Mouse (Mus musculus): ENCODE data around the gene Jaml.
"Not testable (repeated sequence)": the region's sequence is repeated elsewhere in the genome, so short reads cannot be mapped to it uniquely, and the experiment has no call there.

The Jaml gene

DNA sequence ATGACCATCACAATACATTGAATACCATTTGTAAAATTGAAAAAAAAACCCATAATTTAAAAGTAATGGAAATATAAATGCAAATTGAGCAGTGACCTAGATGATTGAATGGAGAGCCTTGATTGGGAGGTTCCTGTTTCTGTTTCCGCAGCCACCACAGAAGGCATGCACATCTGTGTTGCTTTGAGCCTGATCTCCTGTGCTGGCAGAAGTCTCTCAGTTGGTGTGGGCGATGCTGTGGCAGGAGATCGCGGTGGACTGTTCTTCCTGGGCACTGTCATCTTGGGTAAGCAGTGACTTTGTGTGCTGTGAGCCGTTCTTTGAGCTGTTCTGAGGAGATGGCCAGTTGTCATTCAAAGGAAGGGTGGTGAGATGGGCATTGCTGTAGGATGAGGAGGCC, at the start of gene Jaml:
Gene Jaml, plus strand, starts transcription at position 173 of the 400 bp plus-strand sequence.
- no peak for DNase-seq (ENCODE audit: low spot score in 2 of 2)

GRCm38 (mm10) chr9:45030341-45030740, 48.6 kb upstream of the Jaml start:
- DNase-seq (ENCODE audit: low spot score in 2 of 2): no peak

DNA sequence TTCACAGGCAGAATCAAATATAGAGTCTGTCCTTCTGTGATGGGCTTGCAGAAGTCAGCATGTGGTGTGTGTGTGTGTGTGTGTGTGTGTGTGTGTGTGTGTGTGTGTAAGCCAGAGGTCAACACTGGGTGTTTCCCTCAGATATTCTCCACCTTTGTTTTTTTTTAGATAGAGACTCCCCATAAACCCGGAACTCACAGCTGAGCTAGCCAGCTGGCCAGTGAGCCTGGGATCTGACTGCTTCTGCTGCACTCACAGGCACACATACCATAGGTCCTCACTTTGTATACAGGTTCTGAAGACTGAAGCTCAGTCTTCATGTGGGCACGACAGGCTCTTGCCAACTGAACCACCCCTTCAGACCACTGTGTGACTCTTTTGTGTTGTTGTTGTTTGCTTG, 46.7 kb upstream of the Jaml start:
- DNase-seq (ENCODE audit: low spot score in 2 of 2): no peak

DNA sequence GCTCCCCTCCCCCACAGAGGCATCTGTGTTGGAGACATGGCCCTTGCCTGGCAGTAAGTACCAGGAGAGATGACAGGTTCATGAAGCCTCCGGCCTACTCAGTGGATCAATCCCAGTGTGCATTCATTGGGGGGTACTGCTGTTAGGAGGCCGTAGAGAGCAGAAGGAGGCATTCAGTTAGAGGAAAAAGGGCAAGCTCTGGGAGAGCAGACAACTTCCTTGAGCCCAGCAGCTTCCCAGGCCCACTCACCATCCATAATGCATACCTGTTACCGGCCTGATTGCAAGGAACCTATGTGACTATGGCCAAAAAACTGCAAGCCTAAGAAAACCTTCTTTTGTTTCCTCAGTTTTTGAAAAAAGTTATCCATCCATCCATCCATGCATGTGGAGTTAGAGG, 44.5 kb upstream of the Jaml start:
- DNase-seq (ENCODE audit: low spot score in 2 of 2): no peak

DNA sequence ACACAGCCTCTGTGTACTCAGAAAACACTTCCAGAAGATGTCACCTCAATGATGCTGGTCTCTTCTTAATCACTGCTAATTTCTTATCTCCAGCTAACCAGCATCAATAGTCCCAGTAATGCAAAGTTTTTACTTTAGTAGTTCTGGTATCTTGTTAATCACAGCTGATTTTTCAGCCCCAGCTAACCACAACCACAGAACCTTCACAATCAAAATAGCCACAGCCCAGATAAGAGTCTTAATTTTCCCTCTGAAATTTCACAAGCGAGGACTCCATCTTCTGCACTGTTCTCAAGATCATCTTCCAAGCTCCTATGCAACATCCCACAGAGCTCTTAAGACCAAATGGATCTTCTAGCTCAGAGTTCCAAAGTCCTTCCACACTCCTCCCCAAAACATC, 41.2 kb upstream of the Jaml start:
- DNase-seq (ENCODE audit: low spot score in 2 of 2): not testable (repeated sequence)

DNA sequence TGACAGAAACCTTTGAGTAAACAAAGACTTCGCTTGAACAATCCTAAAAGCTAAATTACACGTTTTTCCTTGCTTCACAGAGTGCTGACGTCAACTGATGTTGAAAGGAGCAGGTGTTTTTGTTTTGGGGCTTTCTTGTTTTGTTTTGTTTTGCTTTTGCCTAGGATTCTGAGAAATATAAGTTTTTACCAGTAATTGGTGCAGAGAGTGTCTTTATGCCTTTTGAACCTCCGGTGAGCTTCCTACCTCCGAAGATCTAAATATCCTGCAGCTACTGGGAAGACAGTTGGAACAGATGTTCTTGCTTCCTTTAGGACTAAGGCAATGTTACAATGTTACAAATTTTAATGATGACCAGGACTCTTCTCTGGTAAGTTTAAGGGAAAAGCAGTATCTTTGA, 39.5 kb upstream of the Jaml start, which contains the start of gene Mpzl2:
Gene Mpzl2, plus strand, starts transcription at position 301 of the 400 bp plus-strand sequence.
- DNase-seq (ENCODE audit: low spot score in 2 of 2): no peak

GRCm38 (mm10) chr9:45040066-45040845, 38.7 kb upstream of the Jaml start:
- DNase-seq (ENCODE audit: low spot score in 2 of 2): no peak

DNA sequence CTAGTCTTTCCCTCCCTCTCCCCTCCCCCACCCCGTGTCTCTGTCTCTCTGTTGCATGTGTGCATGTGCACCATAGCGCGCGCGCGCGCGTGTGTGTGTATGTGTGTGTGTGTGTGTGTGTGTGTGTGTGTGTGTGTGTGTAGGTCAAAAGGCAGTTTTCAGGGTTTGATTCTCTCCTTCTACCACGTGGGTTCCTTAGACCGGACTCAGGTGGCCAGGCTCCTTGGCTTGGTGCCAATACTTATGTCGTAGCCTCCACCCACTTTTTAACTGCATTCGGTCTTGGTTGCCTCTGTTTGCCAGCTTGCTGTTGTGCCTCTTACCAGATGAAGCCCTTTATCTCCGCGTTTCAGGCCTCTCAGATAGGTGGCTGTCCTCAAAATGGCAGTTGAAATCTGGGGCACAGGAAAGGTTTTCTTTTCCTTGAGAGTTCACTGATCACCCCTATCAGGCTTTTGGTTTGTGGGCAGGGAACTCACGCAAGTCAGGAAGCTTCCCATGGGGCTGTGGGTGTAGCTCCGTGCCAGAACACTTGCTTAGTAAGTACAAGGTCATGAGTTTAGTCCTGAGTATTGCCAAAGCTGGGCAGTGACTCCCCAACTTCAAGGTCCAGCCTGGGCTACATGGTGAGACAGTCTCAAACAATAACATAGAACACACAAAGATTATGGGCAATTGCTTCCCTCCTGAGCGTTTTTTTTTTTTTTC, 37.7 kb upstream of the Jaml start:
- no peak for DNase-seq (ENCODE audit: low spot score in 2 of 2)

DNA sequence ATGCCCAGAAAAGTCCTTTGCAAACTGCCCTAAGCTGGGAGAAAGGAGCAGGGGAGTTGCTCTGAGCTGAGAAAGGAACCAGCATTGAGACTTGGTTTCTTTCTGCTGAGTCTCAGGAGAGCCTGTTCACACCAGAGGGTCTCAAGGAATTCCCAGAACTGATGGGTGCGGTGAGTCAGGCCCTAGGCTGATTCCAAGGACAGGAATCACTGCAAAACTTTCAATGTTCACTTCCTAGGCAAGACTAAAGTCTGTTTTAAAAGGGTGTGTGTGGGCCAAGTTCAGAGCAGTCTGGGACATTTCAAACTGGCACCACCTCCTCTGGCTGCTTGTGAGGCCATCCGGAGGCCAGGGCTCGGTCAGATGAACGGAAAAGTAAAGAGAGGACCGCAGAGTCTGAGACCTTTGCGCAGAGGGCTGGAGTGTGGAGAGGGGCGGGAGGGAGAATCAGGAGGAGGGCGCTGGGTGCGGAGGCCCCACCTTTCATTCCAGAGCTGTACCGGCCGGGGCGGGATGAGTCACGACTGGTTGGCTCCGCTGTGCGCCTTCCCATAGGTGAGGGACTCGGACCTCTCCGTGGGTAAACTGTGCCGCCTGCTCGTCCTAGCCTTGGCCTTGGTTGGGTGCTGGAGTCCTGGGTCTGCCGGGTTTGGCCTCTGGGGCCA, 36.8 kb upstream of the Jaml start:
- no peak for DNase-seq (ENCODE audit: low spot score in 2 of 2)

DNA sequence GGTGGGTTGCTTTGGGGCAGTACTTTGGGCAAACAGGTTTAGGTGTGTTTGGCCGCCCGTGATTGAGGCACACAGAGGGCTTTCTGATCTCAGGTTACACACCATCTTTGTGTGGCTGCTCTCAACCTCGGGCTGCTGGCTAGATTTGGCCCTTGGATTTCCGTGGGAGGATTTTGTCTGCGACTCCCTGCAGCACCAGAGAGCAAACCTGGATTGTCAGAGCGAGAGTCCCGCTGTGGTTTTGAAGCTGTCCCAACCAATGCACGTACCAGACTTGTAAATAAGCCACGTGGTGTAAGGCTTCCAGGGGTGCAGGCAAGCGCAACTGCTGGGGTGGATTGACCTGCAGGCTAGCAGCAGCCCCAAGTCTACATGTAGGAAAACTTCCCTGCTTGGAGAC, 36.0 kb upstream of the Jaml start:
- no peak for DNase-seq (ENCODE audit: low spot score in 2 of 2)

GRCm38 (mm10) chr9:45046973-45047372, 32.0 kb upstream of the Jaml start:
- no peak for DNase-seq (ENCODE audit: low spot score in 2 of 2)

- no peak for DNase-seq (ENCODE audit: low spot score in 2 of 2)
Measured at GRCm38 (mm10) chr9:45048511-45048910, 30.5 kb upstream of the Jaml start.

GRCm38 (mm10) chr9:45049731-45050130, 29.3 kb upstream of the Jaml start:
- no peak for DNase-seq (ENCODE audit: low spot score in 2 of 2)

GRCm38 (mm10) chr9:45050301-45050700, 28.7 kb upstream of the Jaml start:
- DNase-seq (ENCODE audit: low spot score in 2 of 2): no peak

GRCm38 (mm10) chr9:45055082-45055713, 23.8 kb upstream of the Jaml start, which contains the start of gene Mpzl3:
Gene Mpzl3 (plus strand): TSS chr9:45055186.
- peak; percentile 78 to 79 for DNase-seq (ENCODE audit: low spot score in 2 of 2)

GRCm38 (mm10) chr9:45058304-45058940, 20.6 kb upstream of the Jaml start:
- no peak for DNase-seq (ENCODE audit: low spot score in 2 of 2)

- no peak for DNase-seq (ENCODE audit: low spot score in 2 of 2)
Measured at GRCm38 (mm10) chr9:45060151-45060550, 18.8 kb upstream of the Jaml start.

DNA sequence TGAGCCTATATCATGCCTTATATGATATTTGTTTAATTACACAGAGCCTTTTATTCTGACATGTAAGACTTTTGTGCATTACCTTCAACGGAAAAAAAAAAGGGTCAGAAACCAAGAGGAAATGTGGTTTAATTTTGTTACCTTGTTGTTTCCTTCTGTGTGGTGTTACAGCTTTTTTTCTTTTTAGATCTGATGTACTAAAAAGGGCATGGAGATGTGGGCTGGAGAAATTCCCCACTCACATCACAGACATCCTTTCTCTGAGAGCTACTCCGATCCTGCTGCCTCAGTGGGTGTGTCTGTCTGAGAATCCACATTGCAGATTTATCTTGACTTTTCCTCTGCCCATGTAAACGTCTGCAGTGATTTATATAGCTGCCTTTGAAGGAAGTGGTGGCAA, 16.3 kb upstream of the Jaml start:
- no peak for DNase-seq (ENCODE audit: low spot score in 2 of 2)

GRCm38 (mm10) chr9:45064421-45064820, 14.6 kb upstream of the Jaml start:
- DNase-seq (ENCODE audit: low spot score in 2 of 2): no peak

GRCm38 (mm10) chr9:45066735-45067134, 12.2 kb upstream of the Jaml start:
- no peak for DNase-seq (ENCODE audit: low spot score in 2 of 2)

DNA sequence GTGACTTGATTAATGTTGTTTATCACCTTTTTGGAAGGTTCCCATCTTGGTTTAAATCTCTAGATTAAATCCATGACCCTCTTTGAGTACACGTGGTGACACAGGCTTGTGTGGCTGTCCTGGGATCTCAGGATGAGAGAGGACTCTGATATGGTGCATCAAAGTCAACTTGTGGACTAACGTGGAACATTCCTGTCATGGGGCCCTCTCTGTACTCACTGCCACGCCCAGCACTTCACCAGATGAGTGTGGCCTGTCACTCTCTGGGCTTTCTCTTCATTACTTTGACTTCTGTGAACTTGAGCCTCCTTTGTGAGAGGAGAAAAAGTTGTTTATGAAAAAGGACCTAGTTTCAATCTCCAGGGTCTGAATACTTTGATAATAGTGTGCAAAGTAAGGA, 7.2 kb upstream of the Jaml start:
- DNase-seq (ENCODE audit: low spot score in 2 of 2): no peak

- DNase-seq (ENCODE audit: low spot score in 2 of 2): no peak
Measured at GRCm38 (mm10) chr9:45077859-45078258, 1.1 kb upstream of the Jaml start.
